Mouse (Mus musculus): Measurements from ENCODE around the gene Ostm1. TPM values are rescaled to one million over a fixed set of nuclear protein-coding genes. Genes with fewer than 3 reads are reported as not detected.

The Ostm1 gene
- polyA plus RNA-seq (2017; shearing (Covaris generic)): 33.0 TPM

GRCm38 (mm10) chr10:42583157-42583872, at the start of gene Ostm1, which contains the start of gene Nr2e1:
Ostm1 (plus strand) TSS chr10:42583822.
Nr2e1 (minus strand) TSS chr10:42583632.

Other genes with a start within 250 kb of the Ostm1 start
- 9.1 TPM for gene Afg1l, start 105.3 kb upstream of the Ostm1 start, polyA plus RNA-seq (2017; shearing (Covaris generic))
- gene Snx3, start 81.8 kb upstream of the Ostm1 start, polyA plus RNA-seq (2017; shearing (Covaris generic)): 287 TPM
- gene Nr2e1, start 190 bp upstream of the Ostm1 start, polyA plus RNA-seq (2017; shearing (Covaris generic)): not detected
- 11.0 TPM for gene Sec63, start 177.7 kb downstream of the Ostm1 start, polyA plus RNA-seq (2017; shearing (Covaris generic))